Mouse (Mus musculus): ENCODE data around the gene E330009J07Rik. TPM values are rescaled to one million over a fixed set of nuclear protein-coding genes. Genes with fewer than 3 reads are reported as not detected.
A peak's percentile ranks its signal among the peaks of the same experiment; 100 is the strongest.

Gene E330009J07Rik
- total RNA-seq (2014; fragmentation: Nextera tagmentation) = 3.5 and 7.1 TPM in 2 replicates
- 1.9 and 4.5 TPM in 2 replicates for total RNA-seq (2017)

DNA sequence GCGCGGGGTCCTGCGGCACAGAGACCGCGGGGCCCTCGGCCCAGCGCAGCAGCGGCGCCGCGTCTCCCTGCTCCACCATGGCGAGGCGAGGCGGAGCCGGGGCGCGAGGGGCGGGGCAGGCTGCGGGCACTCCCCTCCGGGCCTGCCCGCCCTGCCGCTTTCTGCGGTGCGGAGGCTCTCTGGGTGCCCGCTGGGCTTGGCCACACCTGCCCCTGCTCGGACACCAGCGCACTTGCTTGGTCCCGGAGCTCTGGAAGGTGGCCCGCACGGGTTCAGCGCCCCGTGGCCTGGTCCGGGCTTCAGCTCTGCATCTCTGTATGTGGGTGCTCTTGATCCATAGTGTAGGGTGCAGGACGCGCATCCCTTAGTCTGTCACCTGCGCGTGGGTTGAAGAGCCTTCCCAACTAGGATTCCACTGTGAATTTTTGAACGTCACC, at the start of gene E330009J07Rik:
Gene E330009J07Rik, minus strand, starts transcription at position 89 of the 437 bp plus-strand sequence.
- peak; percentile 94 for ATAC-seq (replicated peaks; ENCODE audit: low FRiP score, low TSS enrichment, poor library complexity, severe bottlenecking)

DNA sequence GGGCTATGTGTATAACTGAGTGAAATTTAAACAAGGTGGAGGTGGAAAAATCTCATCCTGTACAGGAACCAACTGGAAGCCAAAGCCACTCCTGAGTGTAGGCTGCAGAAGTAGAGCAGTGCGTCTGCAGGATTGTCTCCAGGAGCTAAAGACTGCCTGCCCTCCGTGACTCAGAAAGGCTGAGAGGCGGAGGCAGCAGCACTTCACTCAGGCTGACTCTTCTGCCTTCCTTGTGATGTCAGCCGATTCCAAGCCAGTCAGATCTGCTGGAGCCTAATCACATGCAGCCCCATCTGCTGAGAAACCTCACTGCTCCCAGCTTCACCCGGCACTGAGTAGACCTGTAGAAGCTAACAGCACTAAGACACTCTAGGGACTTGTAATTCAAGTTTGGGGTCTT, 46.4 kb upstream of the E330009J07Rik start:
- ATAC-seq (replicated peaks; ENCODE audit: low FRiP score, low TSS enrichment, poor library complexity, severe bottlenecking) = no peak

DNA sequence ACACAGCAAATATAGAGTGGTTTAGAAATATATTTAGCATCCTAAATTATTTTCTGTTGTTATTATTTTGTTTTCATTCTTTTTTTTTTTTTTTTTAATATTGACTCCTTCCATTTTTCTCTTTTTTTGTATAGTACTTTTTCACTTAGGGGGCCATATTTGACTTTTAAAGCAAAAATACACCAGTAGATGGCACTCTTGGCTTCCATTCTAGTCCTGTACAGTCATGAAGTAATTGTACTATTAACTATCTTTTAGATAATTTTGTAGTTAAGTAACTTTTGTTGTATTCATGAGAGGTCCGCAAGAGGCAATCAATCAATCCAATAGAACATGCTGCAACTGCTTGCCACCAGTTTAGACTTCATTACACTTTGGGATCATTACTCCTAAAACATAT, 43.8 kb upstream of the E330009J07Rik start:
- ATAC-seq (replicated peaks; ENCODE audit: low FRiP score, low TSS enrichment, poor library complexity, severe bottlenecking) = 0 out of 2 replicates have a peak, but pooled peaks have one; percentile 55

DNA sequence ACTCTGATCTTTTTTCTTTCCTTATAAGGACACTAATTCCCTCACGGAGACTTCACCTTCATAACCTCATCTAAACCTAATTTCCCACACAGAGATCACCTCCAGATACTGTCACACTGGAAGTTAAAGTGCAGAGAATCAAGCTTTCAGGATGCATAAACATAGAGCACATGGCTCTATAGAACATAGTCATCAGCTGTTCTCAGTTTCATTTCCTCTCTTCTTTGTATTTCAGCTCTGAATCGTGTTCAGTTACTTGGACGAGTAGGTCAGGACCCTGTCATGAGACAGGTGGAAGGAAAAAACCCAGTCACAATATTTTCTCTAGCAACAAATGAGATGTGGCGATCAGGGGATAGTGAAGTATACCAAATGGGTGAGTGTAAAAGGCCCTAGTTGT, 40.2 kb upstream of the E330009J07Rik start:
- no peak for ATAC-seq (replicated peaks; ENCODE audit: low FRiP score, low TSS enrichment, poor library complexity, severe bottlenecking)

DNA sequence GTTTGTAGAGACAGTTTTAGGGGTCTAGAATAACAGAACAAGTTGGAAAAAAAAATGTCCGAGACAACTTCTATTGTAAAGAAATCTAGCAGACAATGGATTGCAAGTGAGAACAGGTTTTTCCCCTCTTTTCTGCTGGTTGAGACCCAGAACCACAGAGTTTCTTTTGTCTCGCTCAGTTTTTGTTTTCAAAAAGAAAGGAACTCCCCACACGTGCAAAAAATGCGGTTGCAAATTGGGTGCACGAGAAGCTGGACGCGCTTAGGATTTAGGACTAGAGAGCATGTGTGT, 35.7 kb upstream of the E330009J07Rik start:
- ATAC-seq (replicated peaks; ENCODE audit: low FRiP score, low TSS enrichment, poor library complexity, severe bottlenecking) = no peak

DNA sequence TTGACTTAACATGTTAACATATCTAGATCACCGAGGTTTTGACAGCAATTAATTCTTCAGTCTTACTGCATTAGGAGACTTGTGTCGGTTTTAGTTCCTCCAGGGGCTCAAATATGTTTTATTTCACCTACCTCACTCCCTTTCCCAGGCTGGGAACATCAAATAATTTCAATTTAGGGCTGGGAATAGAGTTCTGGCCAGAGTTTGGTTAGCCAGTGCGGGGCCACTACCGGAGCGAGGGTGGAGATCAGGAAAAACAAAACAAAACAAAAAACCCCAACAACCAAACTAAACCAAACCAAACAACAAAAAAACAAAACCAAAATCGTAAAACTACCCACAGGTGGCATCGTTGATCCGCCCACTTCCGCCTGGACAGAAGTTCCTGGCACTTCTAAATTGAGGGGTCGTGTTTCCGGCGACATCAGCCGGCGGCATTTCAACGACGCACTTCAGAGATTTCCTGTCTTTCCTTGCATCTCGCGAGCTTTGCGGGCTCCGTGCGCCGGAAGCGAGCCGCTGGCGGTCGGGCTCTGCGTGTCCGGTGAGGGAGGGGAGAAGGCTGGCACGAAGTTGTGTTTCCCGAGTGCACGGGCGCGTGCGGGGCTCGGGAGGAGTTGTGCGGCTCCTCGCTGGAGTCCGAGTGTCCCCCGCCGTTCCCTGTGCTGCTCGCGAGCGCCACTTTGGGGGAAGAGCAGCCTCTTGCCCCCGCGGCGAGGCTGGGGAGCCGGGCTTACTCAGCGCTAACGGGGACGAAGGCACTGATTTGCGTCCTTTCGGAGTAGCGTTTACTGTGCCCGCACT, 35.2 kb upstream of the E330009J07Rik start, which contains the start of gene Ssbp1:
Gene Ssbp1, plus strand, starts transcription at position 437 of the 804 bp plus-strand sequence.
- peak; percentile 99 for ATAC-seq (replicated peaks; ENCODE audit: low FRiP score, low TSS enrichment, poor library complexity, severe bottlenecking)

DNA sequence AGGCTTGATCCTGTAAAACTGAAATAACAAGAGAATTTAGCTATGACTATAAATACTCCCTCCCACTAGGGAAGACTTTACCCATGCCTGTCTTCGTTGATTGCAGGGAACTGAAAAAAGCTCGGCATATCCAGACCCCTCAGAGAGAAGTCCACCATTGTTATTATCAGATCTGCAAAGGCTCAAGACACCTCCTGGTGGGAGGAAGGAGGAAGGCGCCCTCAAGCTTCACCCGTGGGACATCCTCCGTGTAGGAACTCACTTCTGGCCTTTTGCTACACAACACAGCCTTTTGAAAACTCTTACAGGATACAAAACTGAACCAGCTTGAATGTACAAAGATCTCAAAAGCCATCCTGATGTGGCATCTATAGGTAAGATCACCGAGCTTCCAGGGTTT, 29.8 kb upstream of the E330009J07Rik start:
- no peak for ATAC-seq (replicated peaks; ENCODE audit: low FRiP score, low TSS enrichment, poor library complexity, severe bottlenecking)

DNA sequence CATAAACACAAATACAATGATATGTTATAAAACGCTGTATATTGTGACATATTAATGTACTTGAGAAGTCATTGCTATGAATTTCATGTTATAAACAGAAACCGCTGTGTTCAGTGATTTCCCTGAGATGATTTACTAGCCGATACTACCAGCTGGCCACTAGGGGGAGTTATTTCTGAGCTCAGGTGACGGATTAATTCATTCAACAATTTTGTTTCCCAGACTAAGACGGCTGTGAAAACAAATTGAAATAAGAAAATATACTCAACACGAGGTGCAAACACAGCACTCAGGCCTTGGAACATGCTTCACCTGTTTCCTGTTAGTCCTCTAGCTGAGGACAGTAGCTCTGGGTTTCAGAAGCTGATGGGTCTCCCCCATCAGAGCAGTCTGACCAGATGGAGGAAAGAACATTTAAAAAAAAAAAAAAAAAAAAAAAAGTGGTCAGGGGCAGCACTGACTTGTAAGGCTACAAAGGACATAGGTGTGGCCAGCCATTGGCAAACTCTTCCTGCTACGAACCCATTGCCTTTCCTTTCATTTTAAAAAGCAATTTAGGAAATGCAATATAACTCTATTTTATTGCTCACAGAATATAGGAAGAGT, 18.6 kb upstream of the E330009J07Rik start:
- ATAC-seq (replicated peaks; ENCODE audit: low FRiP score, low TSS enrichment, poor library complexity, severe bottlenecking) = peak; percentile 73

DNA sequence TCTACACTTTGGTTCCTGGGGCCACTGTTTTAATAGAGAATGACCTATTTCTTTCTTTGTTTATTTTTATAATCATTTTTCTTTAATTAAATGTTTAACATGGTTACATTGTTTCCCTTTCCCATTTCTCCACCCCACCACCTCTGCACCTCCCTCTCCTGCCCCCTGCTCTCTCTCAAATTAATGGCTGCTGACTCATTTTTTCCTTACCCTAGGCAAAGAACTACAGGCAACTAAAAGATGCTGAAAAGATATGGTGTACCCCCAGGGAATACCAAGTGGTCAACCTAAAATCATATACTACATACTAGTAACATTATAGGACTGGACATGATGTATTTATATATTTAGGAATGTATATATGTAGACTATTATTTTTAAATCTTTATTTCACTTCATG, 12.7 kb upstream of the E330009J07Rik start:
- ATAC-seq (replicated peaks; ENCODE audit: low FRiP score, low TSS enrichment, poor library complexity, severe bottlenecking) = no peak

DNA sequence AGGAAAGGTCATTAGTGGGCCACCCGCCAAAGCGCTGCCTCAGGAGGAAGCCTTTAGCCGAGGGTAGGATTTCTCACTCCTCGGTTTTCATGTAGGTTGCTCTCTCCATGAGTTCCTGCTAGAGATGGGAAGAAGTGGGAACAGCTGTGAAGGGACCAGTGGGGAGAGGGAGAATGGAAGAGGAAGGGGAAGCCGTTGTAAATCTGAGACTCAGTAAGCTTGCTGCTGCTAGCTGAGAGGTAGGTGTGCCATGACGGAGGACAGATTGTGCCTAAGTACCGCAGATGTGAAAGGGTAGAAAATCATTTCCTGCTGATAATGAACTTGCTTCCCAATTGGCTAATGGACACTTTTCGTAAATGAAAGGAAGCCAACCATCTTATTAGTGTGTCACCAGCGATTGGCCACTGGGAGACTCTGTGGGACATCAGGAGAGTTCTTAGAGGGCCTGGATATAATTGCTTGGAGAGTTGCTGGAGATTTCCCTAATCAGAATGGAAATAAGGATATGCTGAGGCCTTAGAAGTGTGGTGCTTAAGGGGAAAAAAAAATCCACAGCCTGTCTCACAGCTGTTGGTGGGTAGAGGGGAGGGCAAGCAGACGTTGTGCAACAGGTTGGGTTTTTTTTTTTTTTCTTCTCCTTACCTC, 7.5 kb upstream of the E330009J07Rik start:
- no peak for ATAC-seq (replicated peaks; ENCODE audit: low FRiP score, low TSS enrichment, poor library complexity, severe bottlenecking)

DNA sequence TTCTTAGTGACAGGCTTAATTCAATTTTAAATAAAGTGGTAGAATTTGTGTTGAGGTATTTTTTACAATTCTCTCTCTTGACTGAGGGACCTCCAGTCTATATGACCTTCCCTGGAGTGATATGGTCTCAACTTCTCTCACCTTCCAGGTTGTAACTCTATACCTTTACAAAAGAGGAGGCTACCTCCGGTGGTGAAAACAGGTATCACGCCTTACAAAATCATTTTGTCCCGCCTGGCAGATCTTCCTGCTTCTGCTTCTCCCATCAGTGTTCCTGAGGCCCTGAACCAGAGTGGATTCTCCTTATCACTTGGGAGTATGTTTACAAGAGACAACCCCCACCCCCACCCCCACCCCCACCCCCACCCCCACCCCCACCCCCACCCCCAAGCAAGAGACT, 5.8 kb upstream of the E330009J07Rik start:
- ATAC-seq (replicated peaks; ENCODE audit: low FRiP score, low TSS enrichment, poor library complexity, severe bottlenecking) = no peak

DNA sequence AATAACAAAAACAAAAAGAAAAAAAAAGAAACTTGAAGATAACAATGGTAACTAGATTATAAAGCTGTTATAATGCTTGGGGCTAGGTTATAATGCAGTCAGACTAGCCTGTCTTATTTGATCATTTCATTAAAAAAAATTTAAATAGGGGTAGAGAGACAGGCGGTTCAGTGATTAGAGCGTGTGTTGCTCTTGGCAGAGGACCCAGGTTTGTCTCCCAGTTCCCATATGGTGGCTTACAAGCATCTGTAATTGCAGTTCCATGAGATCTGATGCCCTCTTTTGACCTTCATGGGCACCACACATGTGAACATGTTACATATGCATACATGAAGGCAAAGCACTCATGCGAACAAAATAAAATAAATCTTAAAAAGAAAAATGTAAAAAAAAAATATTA, 5.3 kb upstream of the E330009J07Rik start:
- ATAC-seq (replicated peaks; ENCODE audit: low FRiP score, low TSS enrichment, poor library complexity, severe bottlenecking) = no peak

DNA sequence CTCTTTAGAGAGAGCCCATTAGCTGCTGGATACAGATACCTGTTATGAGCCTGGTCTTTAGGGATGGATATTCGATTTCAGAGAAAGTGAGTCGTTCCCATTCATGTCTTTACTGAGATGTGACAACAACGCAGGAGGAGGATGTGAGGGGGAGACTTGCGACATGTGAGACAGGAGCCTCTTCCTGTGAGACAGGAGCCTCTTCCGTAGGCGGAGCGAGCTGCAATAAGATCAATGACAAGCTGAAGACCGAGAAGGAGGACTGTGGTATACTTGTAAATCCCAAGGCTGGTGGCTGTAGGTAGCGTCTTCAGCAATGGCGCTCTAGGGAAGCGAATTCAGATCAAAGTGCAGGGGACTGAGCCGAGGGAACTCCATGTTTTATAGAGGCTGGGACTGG, 3.8 kb upstream of the E330009J07Rik start:
- no peak for ATAC-seq (replicated peaks; ENCODE audit: low FRiP score, low TSS enrichment, poor library complexity, severe bottlenecking)

DNA sequence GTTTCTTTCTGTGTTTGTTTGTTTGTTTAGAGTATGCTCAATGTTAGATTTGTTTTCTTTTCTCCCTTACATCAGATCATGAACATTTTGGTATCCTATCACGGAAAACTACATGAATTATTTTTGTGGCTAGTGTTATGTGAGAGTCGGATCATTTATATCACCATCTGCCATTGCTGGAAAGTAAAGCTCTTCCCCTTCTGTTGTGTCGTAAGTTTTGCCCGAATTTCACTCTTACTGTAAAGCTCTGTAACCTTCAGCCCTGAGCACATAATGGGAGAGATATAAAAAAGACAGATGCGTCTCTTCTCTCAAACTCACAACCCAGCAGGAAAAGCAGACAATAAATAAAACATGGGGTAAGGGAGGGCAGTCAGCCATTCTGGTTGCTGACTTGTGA, 3.0 kb upstream of the E330009J07Rik start, which contains the start of gene Wee2:
Gene Wee2, plus strand, starts transcription at position 153 of the 400 bp plus-strand sequence.
- ATAC-seq (replicated peaks; ENCODE audit: low FRiP score, low TSS enrichment, poor library complexity, severe bottlenecking) = no peak

DNA sequence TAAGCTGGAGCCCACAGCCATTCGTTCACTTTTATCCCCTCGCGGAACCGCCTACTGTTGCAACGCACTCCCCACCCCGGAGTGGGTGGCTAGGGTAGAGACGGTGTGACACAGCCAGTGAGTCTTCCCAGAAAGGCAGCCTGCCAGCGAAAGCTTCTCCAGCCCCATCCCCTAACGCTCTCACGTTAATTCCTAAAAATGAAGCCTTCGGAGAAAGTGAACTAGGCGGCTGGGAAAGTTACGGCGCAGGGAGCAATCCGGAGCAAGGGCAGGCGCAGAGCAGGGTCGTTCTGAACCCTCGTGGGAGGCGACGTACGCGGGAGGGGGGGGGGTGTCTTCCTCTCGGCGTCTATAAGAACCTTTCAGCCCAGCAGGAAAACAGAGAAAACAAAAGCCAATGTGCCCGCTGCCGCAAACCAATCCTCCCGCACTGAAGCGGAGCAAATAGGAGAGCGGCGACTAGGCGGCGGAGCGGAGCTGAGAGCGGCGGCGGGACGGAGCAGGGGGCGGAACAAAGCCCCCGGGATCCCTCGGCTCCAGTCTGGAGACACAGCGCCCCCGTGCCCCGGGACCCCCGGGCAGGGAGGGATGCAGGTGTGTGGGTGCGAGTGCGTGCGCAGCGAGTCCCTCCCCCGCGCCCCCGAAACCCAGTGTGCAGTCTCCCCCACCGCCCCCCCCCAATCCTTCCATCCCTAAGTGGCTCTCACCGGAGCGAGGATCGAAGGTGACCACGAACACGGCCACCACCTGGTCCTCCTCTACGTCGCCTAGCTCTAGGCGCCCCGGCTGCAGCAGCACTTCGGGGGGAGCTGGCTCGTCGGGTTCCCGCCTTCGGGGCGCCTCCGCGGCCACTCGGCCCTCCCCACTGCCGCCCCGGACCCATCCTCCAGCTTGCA, 536 bp downstream of the E330009J07Rik start:
- peak; percentile 45 for ATAC-seq (replicated peaks; ENCODE audit: low FRiP score, low TSS enrichment, poor library complexity, severe bottlenecking)

DNA sequence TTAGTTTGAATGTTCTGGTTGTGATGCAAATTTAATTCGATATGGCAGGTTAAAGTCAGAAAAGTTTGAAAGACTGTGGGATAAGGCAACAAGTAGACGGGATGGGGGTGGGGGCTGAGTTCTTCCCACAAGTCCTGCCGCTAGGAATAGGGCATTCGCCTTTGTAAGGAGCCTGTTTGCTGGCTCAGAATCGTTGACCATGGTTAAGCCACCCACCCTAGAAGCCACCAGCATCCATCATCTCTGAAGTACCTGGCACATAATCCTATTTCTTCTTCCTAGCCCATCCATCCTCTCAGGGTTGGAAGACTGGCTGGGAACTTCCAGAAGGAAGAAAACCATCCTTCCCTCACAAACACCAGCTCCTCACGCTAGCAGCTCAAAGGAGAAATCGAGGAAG, 1.2 kb downstream of the E330009J07Rik start:
- ATAC-seq (replicated peaks; ENCODE audit: low FRiP score, low TSS enrichment, poor library complexity, severe bottlenecking) = no peak

DNA sequence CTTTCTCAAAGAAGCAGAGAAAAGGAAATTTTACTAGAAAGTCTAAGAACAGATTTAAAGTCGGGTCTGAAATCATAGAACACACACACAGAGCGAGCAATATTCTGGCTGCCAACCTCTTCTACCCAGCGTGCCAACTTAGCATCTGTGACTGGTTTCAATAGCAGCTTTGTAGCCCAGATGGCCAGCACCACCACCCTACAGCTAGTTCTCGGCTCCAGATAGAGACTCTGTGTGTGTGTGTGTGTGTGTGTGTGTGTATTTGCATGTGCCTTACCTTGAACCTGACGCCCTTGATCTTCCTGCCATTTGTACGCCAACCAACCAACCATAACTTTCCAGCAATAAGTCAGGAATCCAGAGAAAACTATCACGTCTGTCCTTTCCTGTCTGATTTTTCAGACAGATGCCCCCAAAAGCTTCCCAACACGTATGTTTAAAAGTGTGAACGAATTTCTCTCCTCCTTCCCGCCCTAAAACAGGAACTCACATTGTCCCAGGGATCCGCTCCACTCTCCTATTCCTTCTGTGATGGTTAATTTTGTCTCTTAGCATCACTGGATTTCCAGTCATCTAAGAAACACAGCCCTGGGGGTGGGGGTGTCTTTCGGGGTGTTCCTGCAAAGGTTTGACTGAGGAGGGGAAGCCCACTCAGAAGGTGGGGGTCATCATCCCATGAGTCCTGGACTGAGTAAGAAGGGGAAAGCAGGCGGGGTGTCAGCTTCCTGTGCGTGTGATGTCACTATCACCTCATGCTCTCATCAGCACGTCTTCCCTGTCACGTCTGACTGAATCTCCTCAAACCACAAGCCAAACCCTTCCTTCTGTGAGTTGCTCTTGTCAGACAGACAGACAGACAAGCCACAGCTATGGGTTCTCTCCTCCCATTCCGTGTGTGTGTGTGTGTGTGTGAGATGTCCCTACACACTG, 3.3 kb downstream of the E330009J07Rik start:
- no peak for ATAC-seq (replicated peaks; ENCODE audit: low FRiP score, low TSS enrichment, poor library complexity, severe bottlenecking)

DNA sequence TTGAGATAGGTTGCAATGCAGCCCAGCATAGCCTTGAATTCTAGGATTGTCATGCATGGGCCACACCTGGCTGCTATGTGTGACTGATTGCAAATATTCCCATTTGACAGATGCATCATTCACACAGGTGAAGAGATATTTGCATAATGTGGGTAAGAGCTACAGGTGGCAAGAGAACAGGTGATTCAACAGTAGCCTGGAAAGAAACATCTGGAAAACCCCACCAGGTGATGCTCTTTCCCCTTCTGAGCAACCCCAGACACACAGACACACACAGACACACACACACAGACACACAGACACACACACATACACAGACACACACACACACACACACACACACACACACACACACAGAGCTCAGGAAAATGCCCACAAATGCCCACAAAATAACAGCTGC, 4.1 kb downstream of the E330009J07Rik start:
- no peak for ATAC-seq (replicated peaks; ENCODE audit: low FRiP score, low TSS enrichment, poor library complexity, severe bottlenecking)

Measured in megakaryocyte-erythroid progenitor cell, adult 5-6 weeks (primary cell).